Mouse (Mus musculus): ENCODE results near the gene Dtnbp1.

DNA sequence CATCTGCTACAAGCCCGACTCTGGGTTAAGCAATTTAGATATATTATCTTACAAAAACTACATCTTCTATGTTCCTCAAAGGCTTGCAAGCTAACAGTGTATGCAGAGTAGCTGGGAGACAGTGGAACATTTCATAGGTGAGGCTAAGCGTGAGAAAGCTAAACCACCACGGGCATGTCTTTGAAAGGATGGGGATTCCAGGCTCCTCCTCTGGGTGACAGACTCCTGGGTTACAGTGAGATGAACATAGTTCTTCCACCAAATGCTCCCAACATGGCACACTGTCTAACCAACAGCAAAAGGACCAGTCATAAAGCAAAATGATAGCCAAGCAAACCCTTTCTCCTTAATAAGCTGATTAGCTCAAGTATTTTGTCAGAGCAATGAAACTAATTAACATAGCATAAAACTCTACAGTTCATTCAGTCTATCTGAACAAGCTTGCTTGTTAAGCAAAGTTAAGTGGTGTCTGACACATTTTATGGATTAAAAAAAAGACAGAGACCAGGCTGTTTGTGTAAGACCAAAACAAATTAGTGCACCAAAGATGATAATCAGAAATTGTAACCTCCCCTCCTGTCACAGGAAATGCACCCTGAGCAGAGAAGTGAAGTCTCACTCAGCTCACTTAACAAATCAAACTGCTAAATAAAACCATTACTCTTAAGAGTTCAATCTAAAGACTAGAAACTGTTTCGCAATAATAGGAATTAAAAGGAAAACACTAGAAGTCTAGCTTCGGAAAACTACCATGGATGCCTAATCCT lies 18.1 kb downstream of the Dtnbp1 start:
- TF ChIP-seq CTCF (IDR thresholded peaks at IDR 0.05; ENCODE audit: extremely low read depth, insufficient read depth, insufficient read length, insufficient replicate concordance) (no peak), POLR2A (IDR thresholded peaks at IDR 0.05; ENCODE audit: low read depth, low read length) (no peak)

All from spleen, adult 2 months (tissue).